Mouse (Mus musculus): ENCODE measurements around the gene Lrrk1.

- TF ChIP-seq CTCF (IDR thresholded peaks at IDR 0.05; ENCODE audit: low read depth) (no peak), EP300 (IDR thresholded peaks at IDR 0.05; ENCODE audit: low read depth) (no peak)
Observed at GRCm38 (mm10) chr7:66406971-66407370, 18.8 kb upstream of the Lrrk1 start.

All from liver, postnatal 0 days (tissue).